Comparison of ENCODE assay signal across 29 mouse cellular contexts in genomic region chr4:108434221-108434620, GRCm38 (mm10). TPM values are rescaled to one million over a fixed set of nuclear protein-coding genes. Genes with fewer than 3 reads are reported as not detected.
DNase-seq lines count a peak whose midpoint lies in the region; ATAC-seq lines count a peak whose summit lies in the region.
"Had no signal": no experiment of that assay in that cellular context is flagged by ENCODE, and none has a peak within 500 bp of the region (broad histone marks: within the 10 kb centered on the region; RNA-seq: fewer than 3 reads in every experiment).

No protein-coding gene starts in this region.

- no peaks in the 10 kb centered on the region for H3K36me3 ChIP-seq in intestine, embryonic 14.5 days (ENCODE audit: control insufficient read depth, insufficient read depth, low read length)
- no peaks in the 10 kb centered on the region for H3K36me3 ChIP-seq in intestine, embryonic 16.5 days (ENCODE audit: control insufficient read depth, insufficient read depth, low read length)
- H3K36me3 ChIP-seq in limb, embryonic 11.5 days (ENCODE audit: control insufficient read depth, insufficient read depth, low read length): no peaks in the 10 kb centered on the region
- H3K36me3 ChIP-seq: G1E; heart, embryonic 15.5 days had no signal

- no peak overlapping the region for H3K9ac ChIP-seq in intestine, embryonic 14.5 days (ENCODE audit: low read length)
- H3K9ac ChIP-seq in intestine, embryonic 16.5 days (ENCODE audit: low read depth, low read length): no peak overlapping the region
- no peak overlapping the region for H3K9ac ChIP-seq in limb, embryonic 11.5 days (ENCODE audit: low read length)
- H3K9ac ChIP-seq: forebrain, postnatal 0 days; heart, embryonic 15.5 days had no signal

- H3K27ac ChIP-seq in intestine, embryonic 14.5 days (ENCODE audit: low read depth): 0 out of 2 replicates have a peak overlapping the region, but pooled peaks have one; percentile 18
- no peak overlapping the region for H3K27ac ChIP-seq in intestine, embryonic 16.5 days (ENCODE audit: low read length)
- H3K27ac ChIP-seq in limb, embryonic 11.5 days (replicated peaks; ENCODE audit: low read depth, low read length): peak overlapping the region; percentile 95
- H3K27ac ChIP-seq: heart, embryonic 15.5 days had no signal

- WGBS in intestine, embryonic 14.5 days: 61% methylated on average over 4 of the region's 4 CpGs
- WGBS in intestine, embryonic 16.5 days: 70% methylated on average over 4 of the region's 4 CpGs
- WGBS in limb, embryonic 11.5 days: 55% methylated on average over 4 of the region's 4 CpGs

- ATAC-seq in intestine, embryonic 14.5 days (replicated peaks; ENCODE audit: low FRiP score, low TSS enrichment, low read depth): no peak
- ATAC-seq in intestine, embryonic 16.5 days: no peak
- ATAC-seq in activated CD4-positive, CD25-positive, alpha-beta regulatory T cell, adult 4 months: peak; percentile 57
- ATAC-seq in limb, embryonic 11.5 days (ENCODE audit: insufficient number of reproducible peaks, low FRiP score, low TSS enrichment, low read depth): no peak
- ATAC-seq: forebrain, postnatal 0 days; hindbrain, embryonic 16.5 days had no signal

- DNase-seq in intestine, embryonic 14.5 days (ENCODE audit: low spot score): no peak
- no peak for DNase-seq in limb, embryonic 11.5 days (ENCODE audit: low spot score)
- no peak for DNase-seq in urinary bladder, adult 18-20 months (ENCODE audit: low spot score in 2 of 2)
- no peak for DNase-seq in embryo, embryonic 9.5 days (ENCODE audit: extremely low spot score)
- no peak for DNase-seq in left cerebral cortex, adult 18-20 months (ENCODE audit: low spot score in 2 of 2)
- DNase-seq: adrenal gland, postnatal 25 days; cerebellum, adult 11 months; cerebellum, postnatal 25 days; forebrain, postnatal 0 days; heart, postnatal 4 days; kidney, adult 8-10 months; kidney, postnatal 14 days; liver; lung, postnatal 10 days; midbrain, embryonic 14.5 days; right cerebral cortex, postnatal 25 days; thymus, adult 18-20 months; thymus, postnatal 4 days had no signal

- no peak overlapping the region for H3K4me3 ChIP-seq in intestine, embryonic 14.5 days (ENCODE audit: low read depth, low read length)
- no peak overlapping the region for H3K4me3 ChIP-seq in intestine, embryonic 16.5 days (ENCODE audit: low read length)
- no peak overlapping the region for H3K4me3 ChIP-seq in limb, embryonic 11.5 days (ENCODE audit: low read depth, low read length)
- H3K4me3 ChIP-seq: heart, embryonic 15.5 days; myocyte had no signal

- no peaks in the 10 kb centered on the region for H3K9me3 ChIP-seq in intestine, embryonic 14.5 days (ENCODE audit: control insufficient read depth, low read length)
- H3K9me3 ChIP-seq in intestine, embryonic 16.5 days (ENCODE audit: control insufficient read depth, low read length): no peaks in the 10 kb centered on the region
- H3K9me3 ChIP-seq in limb, embryonic 11.5 days (ENCODE audit: control insufficient read depth, low read length): no peaks in the 10 kb centered on the region
- H3K9me3 ChIP-seq: G1E; heart, embryonic 15.5 days had no signal

- no peak overlapping the region for H3K4me2 ChIP-seq in intestine, embryonic 14.5 days (ENCODE audit: low read length)
- H3K4me2 ChIP-seq in intestine, embryonic 16.5 days (ENCODE audit: low read depth, low read length): no peak overlapping the region
- peak overlapping the region; percentile 32; the same call in 1 of the 2 replicates for H3K4me2 ChIP-seq in limb, embryonic 11.5 days (ENCODE audit: low read depth, severe bottlenecking)
- H3K4me2 ChIP-seq: heart, embryonic 15.5 days had no signal

- H3K27me3 ChIP-seq in intestine, embryonic 14.5 days (replicated peaks; ENCODE audit: control insufficient read depth, insufficient read depth, low read length): no peaks in the 10 kb centered on the region
- no peaks in the 10 kb centered on the region for H3K27me3 ChIP-seq in intestine, embryonic 16.5 days (replicated peaks; ENCODE audit: control insufficient read depth, insufficient read depth, low read length)
- no peaks in the 10 kb centered on the region for H3K27me3 ChIP-seq in limb, embryonic 11.5 days (ENCODE audit: control insufficient read depth, insufficient read depth, low read length)
- H3K27me3 ChIP-seq: heart, embryonic 15.5 days had no signal

- H3K4me1 ChIP-seq in intestine, embryonic 14.5 days (replicated peaks; ENCODE audit: control insufficient read depth, insufficient read depth, low read length): peaks cover 35% of the 10 kb centered on the region
- H3K4me1 ChIP-seq in intestine, embryonic 16.5 days (ENCODE audit: control insufficient read depth, insufficient read depth, low read length): peaks cover 11% of the 10 kb centered on the region; the same call in 1 of the 2 replicates
- peaks cover 40% of the 10 kb centered on the region for H3K4me1 ChIP-seq in limb, embryonic 11.5 days (ENCODE audit: control insufficient read depth, insufficient read depth, low read length)

RNA-seq across cellular contexts. Expression of gene Tut4, which starts 25.0 kb away (rescaled TPM):
- 54.7 and 67.5 TPM in 2 replicates for polyA plus RNA-seq in intestine, embryonic 14.5 days (2014; fragmentation: Nextera tagmentation; extraction: Ambion mirVana)
- 29.0 and 34.7 TPM in 2 replicates for polyA plus RNA-seq in intestine, embryonic 16.5 days (2015; fragmentation: Nextera tagmentation; extraction: Ambion mirVana)
- 10 to 100 TPM; 56.1 to 74.4 TPM for polyA plus RNA-seq in activated CD4-positive, CD25-positive, alpha-beta regulatory T cell, adult 4 months (2017; shearing (Covaris generic))
- polyA plus RNA-seq in limb, embryonic 11.5 days (2014; fragmentation: Nextera tagmentation; extraction: Ambion mirVana): 124 and 125 TPM in 2 replicates
- total RNA-seq in left cerebral cortex, adult 18-20 months (2021): 10 to 100 TPM; 29.3 to 38.3 TPM

RNA-seq across cellular contexts. Expression of gene Gpx7, which starts 27.5 kb away (rescaled TPM):
- polyA plus RNA-seq in intestine, embryonic 14.5 days (2014; fragmentation: Nextera tagmentation; extraction: Ambion mirVana): 40.0 and 46.4 TPM in 2 replicates
- polyA plus RNA-seq in intestine, embryonic 16.5 days (2015; fragmentation: Nextera tagmentation; extraction: Ambion mirVana): 33.0 and 34.9 TPM in 2 replicates
- 1 to 10 TPM; 1.7 to 4.3 TPM for polyA plus RNA-seq in activated CD4-positive, CD25-positive, alpha-beta regulatory T cell, adult 4 months (2017; shearing (Covaris generic))
- 51.7 and 53.6 TPM in 2 replicates for polyA plus RNA-seq in limb, embryonic 11.5 days (2014; fragmentation: Nextera tagmentation; extraction: Ambion mirVana)
- 1 to 10 TPM; 3.5 to 5.3 TPM for total RNA-seq in left cerebral cortex, adult 18-20 months (2021)
- polyA plus RNA-seq: G1E had no signal

RNA-seq across cellular contexts. Expression of gene Shisal2a, which starts 51.1 kb away (rescaled TPM):
- polyA plus RNA-seq in intestine, embryonic 14.5 days (2014; fragmentation: Nextera tagmentation; extraction: Ambion mirVana): 1.7 and 3.4 TPM in 2 replicates
- polyA plus RNA-seq in intestine, embryonic 16.5 days (2015; fragmentation: Nextera tagmentation; extraction: Ambion mirVana): 0.72 and 0.99 TPM in 2 replicates
- not detected for polyA plus RNA-seq in activated CD4-positive, CD25-positive, alpha-beta regulatory T cell, adult 4 months (2017; shearing (Covaris generic))
- polyA plus RNA-seq in limb, embryonic 11.5 days (2014; fragmentation: Nextera tagmentation; extraction: Ambion mirVana): 6.8 and 8.6 TPM in 2 replicates
- total RNA-seq in left cerebral cortex, adult 18-20 months (2021): not detected
- total RNA-seq: G1E; gastrocnemius, postnatal 4 days; left cerebral cortex, adult 8-10 months; megakaryocyte progenitor cell, adult 5-6 weeks; neutrophil, adult 5-6 weeks had no signal
- polyA plus RNA-seq: G1E; spleen, adult 2 months had no signal
